Mouse (Mus musculus): ENCODE measurements around the gene Cd151. TPM values are rescaled to one million over a fixed set of nuclear protein-coding genes. Genes with fewer than 3 reads are reported as not detected.

Cd151 gene
- polyA plus RNA-seq, 1 experiment from 2014 or later, result 19.3 TPM

DNA sequence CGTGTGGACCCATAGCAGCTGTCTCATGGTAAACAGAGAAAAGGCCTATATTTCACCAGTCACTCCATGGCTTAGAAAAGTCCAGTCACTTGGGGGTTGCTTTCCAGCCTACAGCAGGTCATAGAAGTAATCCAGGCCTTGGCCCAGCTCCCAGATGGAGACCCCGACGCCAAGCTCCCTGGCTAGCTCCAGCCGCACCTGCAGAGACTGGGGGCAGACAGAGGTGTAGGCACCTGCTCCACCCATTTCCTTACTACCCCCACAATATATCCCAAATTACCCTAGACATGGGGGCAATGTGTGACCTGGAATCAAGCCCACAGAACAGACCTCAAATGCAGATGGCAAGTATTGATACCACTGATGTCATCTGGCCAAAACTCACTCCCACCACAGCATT lies 28.7 kb downstream of the Cd151 start:
- Histone ChIP-seq H3K27me3 (no peaks in the 10 kb centered on the region), H3K4me3 (no peak overlapping the region), H3K36me3 (peaks cover 83% of the 10 kb centered on the region), H3K4me2 (no peak overlapping the region), H3K9ac (no peak overlapping the region), H3K9me3 (no peaks in the 10 kb centered on the region), H3K4me1 (replicated peaks) (no peaks in the 10 kb centered on the region), H3K27ac (no peak overlapping the region)
- no peak for ATAC-seq (ENCODE audit: low FRiP score)
- 91% methylated on average over 4 of the region's 4 CpGs for WGBS

DNA sequence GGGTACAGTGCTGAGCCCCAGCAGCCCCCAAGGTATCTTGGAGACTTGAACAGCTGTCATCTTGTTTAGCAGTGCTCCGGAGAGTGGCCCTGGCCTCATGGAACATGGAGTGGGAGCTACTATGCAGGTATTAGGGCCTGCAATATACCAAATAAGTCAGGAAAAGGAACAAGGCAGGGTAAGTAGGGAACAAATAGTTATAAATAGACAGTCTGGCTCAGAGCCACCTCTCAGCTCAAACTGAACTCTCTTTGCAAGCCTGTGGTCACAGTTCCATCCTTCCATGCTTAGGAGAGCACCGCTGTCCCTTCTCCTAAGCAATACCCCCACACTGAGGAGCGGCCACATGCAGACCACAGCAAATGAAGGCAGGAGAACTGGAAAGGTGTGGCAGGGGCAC lies 30.4 kb downstream of the Cd151 start:
- Histone ChIP-seq H3K27me3 (no peaks in the 10 kb centered on the region), H3K9me3 (no peaks in the 10 kb centered on the region), H3K4me3 (no peak overlapping the region), H3K36me3 (peaks cover 81% of the 10 kb centered on the region), H3K4me1 (replicated peaks) (no peaks in the 10 kb centered on the region), H3K27ac (no peak overlapping the region), H3K9ac (no peak overlapping the region), H3K4me2 (no peak overlapping the region)
- 100% methylated on average over 3 of the region's 3 CpGs for WGBS
- no peak for ATAC-seq (ENCODE audit: low FRiP score)

- H3K4me2 ChIP-seq, result no peak overlapping the region
- H3K27ac ChIP-seq, result no peak overlapping the region
- H3K36me3 ChIP-seq, result peaks cover 53% of the 10 kb centered on the region
- no peaks in the 10 kb centered on the region for H3K27me3 ChIP-seq
- H3K4me3 ChIP-seq, result no peak overlapping the region
- 87% methylated on average over 7 of the region's 7 CpGs for WGBS
- H3K9me3 ChIP-seq, result no peaks in the 10 kb centered on the region
- no peaks in the 10 kb centered on the region for H3K4me1 ChIP-seq (replicated peaks)
- H3K9ac ChIP-seq, result no peak overlapping the region
- no peak for ATAC-seq (ENCODE audit: low FRiP score)
Observed at GRCm38 (mm10) chr7:141501820-141502555, 34.8 kb downstream of the Cd151 start.

- 92% methylated on average over 5 of the region's 5 CpGs for WGBS
- Histone ChIP-seq H3K36me3 (peaks cover 48% of the 10 kb centered on the region), H3K27ac (no peak overlapping the region), H3K9ac (no peak overlapping the region), H3K27me3 (no peaks in the 10 kb centered on the region), H3K4me3 (no peak overlapping the region), H3K4me1 (replicated peaks) (no peaks in the 10 kb centered on the region), H3K4me2 (no peak overlapping the region), H3K9me3 (no peaks in the 10 kb centered on the region)
- ATAC-seq (ENCODE audit: low FRiP score), result no peak
Observed at GRCm38 (mm10) chr7:141502556-141502905, 35.3 kb downstream of the Cd151 start.

DNA sequence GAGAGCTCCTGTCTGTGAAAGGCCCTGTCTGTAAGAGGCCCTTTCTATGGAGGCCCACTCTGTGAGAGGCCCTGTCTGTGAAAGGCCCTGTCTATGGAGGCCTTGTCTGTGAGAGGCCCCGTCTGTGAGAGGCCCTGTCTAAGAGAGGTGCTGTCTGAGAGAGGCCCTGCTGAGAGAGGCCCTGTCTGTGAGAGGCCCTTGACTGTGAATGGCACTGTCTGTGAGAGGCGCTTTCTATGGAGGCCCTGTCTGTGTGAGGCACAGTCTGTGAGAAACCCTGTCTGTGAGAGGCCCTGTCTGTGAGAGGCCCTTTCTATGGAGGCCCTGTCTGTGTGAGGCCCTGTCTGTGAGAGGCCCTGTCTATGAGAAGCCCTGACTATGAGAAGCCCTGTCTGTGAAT lies 39.1 kb downstream of the Cd151 start:
- no peak overlapping the region for H3K4me3 ChIP-seq
- H3K4me2 ChIP-seq, result no peak overlapping the region
- H3K27ac ChIP-seq, result no peak overlapping the region
- H3K27me3 ChIP-seq, result no peaks in the 10 kb centered on the region
- WGBS, result 78% methylated on average over 2 of the region's 2 CpGs
- no peaks in the 10 kb centered on the region for H3K4me1 ChIP-seq (replicated peaks)
- no peak overlapping the region for H3K9ac ChIP-seq
- peaks cover 45% of the 10 kb centered on the region for H3K36me3 ChIP-seq
- no peaks in the 10 kb centered on the region for H3K9me3 ChIP-seq
- ATAC-seq (ENCODE audit: low FRiP score), result no peak

- no peak overlapping the region for H3K9ac ChIP-seq
- no peak overlapping the region for H3K4me3 ChIP-seq
- H3K9me3 ChIP-seq, result no peaks in the 10 kb centered on the region
- H3K27me3 ChIP-seq, result no peaks in the 10 kb centered on the region
- no peak for ATAC-seq (ENCODE audit: low FRiP score)
- H3K36me3 ChIP-seq, result peaks cover 45% of the 10 kb centered on the region
- H3K4me1 ChIP-seq (replicated peaks), result no peaks in the 10 kb centered on the region
- H3K27ac ChIP-seq, result peak overlapping the region; percentile 30
- no peak overlapping the region for H3K4me2 ChIP-seq
Observed at GRCm38 (mm10) chr7:141508160-141508559, 41.0 kb downstream of the Cd151 start.

GRCm38 (mm10) chr7:141510196-141510595 lies 43.0 kb downstream of the Cd151 start:
- no peaks in the 10 kb centered on the region for H3K9me3 ChIP-seq
- H3K4me2 ChIP-seq, result no peak overlapping the region
- H3K4me3 ChIP-seq, result no peak overlapping the region
- 92% methylated on average over 5 of the region's 5 CpGs for WGBS
- ATAC-seq (ENCODE audit: low FRiP score), result no peak
- peaks cover 58% of the 10 kb centered on the region for H3K36me3 ChIP-seq
- no peak overlapping the region for H3K27ac ChIP-seq
- no peaks in the 10 kb centered on the region for H3K4me1 ChIP-seq (replicated peaks)
- H3K27me3 ChIP-seq, result no peaks in the 10 kb centered on the region
- no peak overlapping the region for H3K9ac ChIP-seq

GRCm38 (mm10) chr7:141510681-141511191 lies 43.5 kb downstream of the Cd151 start:
- Histone ChIP-seq H3K9me3 (no peaks in the 10 kb centered on the region), H3K27ac (no peak overlapping the region), H3K36me3 (peaks cover 64% of the 10 kb centered on the region), H3K9ac (no peak overlapping the region), H3K4me2 (no peak overlapping the region), H3K4me1 (replicated peaks) (no peaks in the 10 kb centered on the region), H3K27me3 (no peaks in the 10 kb centered on the region), H3K4me3 (no peak overlapping the region)
- ATAC-seq (ENCODE audit: low FRiP score), result no peak
- WGBS, result 73% methylated on average over 8 of the region's 8 CpGs

GRCm38 (mm10) chr7:141517638-141518037 lies 50.4 kb downstream of the Cd151 start:
- Histone ChIP-seq H3K27me3 (no peaks in the 10 kb centered on the region), H3K4me2 (no peak overlapping the region), H3K9me3 (no peaks in the 10 kb centered on the region), H3K9ac (no peak overlapping the region), H3K27ac (no peak overlapping the region), H3K4me1 (replicated peaks) (no peaks in the 10 kb centered on the region; the same call in 1 of the 2 replicates), H3K36me3 (peaks cover 83% of the 10 kb centered on the region), H3K4me3 (no peak overlapping the region)
- 89% methylated on average over 4 of the region's 4 CpGs for whole genome bisulfite sequencing
- ATAC-seq (ENCODE audit: low FRiP score), result no peak

DNA sequence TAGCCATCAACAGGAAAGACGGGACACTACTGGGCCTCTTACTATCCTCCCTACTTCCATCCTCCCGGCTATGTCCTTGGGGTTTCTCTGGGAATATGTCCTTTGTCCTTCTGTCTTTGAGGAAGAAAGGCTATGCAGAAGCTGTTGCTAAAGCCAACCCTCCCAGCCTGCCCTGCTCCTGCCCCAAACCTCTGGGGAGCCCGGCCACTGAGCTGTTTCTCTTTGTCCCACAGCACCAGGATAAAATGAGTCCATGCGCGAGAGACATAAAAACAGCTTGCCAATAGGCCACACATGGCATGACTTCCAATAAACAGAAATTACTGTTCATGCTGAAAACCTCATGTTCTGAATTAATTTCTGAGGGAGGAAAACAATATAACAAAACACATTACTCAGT lies 51.1 kb downstream of the Cd151 start:
- 80% methylated on average over 5 of the region's 5 CpGs for WGBS

DNA sequence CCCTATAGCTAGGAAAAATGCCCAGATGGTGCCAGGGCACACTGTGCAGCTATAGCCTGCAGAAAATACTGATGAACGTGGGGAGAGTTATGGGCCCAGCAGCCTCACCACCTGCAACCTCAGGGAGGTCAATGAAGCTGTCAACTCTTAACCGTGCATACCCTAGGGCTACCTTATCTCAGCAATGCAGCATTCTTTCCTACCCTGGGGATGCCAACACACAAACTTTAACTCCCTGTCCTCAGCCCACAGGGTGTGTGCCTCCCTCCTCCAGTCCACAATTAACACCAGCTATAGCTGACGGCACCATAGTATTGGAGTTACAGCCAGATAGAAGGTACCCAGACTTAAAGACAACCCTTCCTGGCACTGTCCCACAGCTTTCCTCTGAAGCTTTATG lies 51.7 kb downstream of the Cd151 start:
- no peak overlapping the region for H3K9ac ChIP-seq
- H3K27me3 ChIP-seq, result no peaks in the 10 kb centered on the region
- H3K36me3 ChIP-seq, result peaks cover 74% of the 10 kb centered on the region
- ATAC-seq (ENCODE audit: low FRiP score), result no peak
- H3K4me2 ChIP-seq, result no peak overlapping the region
- H3K4me1 ChIP-seq (replicated peaks), result no peaks in the 10 kb centered on the region; the same call in 1 of the 2 replicates
- no peaks in the 10 kb centered on the region for H3K9me3 ChIP-seq
- no peak overlapping the region for H3K4me3 ChIP-seq
- WGBS, result 72% methylated on average over 3 of the region's 3 CpGs
- no peak overlapping the region for H3K27ac ChIP-seq

More for the DNA sequence above, 51.1 kb downstream of the Cd151 start:
- Histone ChIP-seq H3K9me3 (no peaks in the 10 kb centered on the region), H3K27me3 (no peaks in the 10 kb centered on the region), H3K4me2 (no peak overlapping the region), H3K36me3 (peaks cover 80% of the 10 kb centered on the region), H3K4me3 (no peak overlapping the region), H3K4me1 (replicated peaks) (no peaks in the 10 kb centered on the region; the same call in 1 of the 2 replicates), H3K9ac (no peak overlapping the region), H3K27ac (0 out of 2 replicates have a peak overlapping the region, but pooled peaks have one; percentile 12)
- no peak for ATAC-seq (ENCODE audit: low FRiP score)

GRCm38 (mm10) chr7:141519795-141520194 lies 52.6 kb downstream of the Cd151 start:
- no peak overlapping the region for H3K27ac ChIP-seq
- no peak overlapping the region for H3K4me2 ChIP-seq
- WGBS, result 76% methylated on average over 1 of the region's 1 CpGs
- H3K4me1 ChIP-seq (replicated peaks), result peaks cover 1% of the 10 kb centered on the region; the same call in 1 of the 2 replicates
- ATAC-seq (ENCODE audit: low FRiP score), result no peak
- H3K9me3 ChIP-seq, result no peaks in the 10 kb centered on the region
- peaks cover 68% of the 10 kb centered on the region for H3K36me3 ChIP-seq
- no peak overlapping the region for H3K9ac ChIP-seq
- no peaks in the 10 kb centered on the region for H3K27me3 ChIP-seq
- no peak overlapping the region for H3K4me3 ChIP-seq
